ENCODE assay signal across 23 mouse cellular contexts in genomic region chr6:114208296-114208695, GRCm38 (mm10).
"Had no signal": no experiment of that assay in that cellular context is flagged by ENCODE, and none has a peak within 500 bp of the region (broad histone marks: within the 10 kb centered on the region; RNA-seq: fewer than 3 reads in every experiment).

No protein-coding gene starts in this region.

- H3K27me3 ChIP-seq: heart, embryonic 15.5 days; hindbrain, embryonic 15.5 days; limb, embryonic 13.5 days; limb, embryonic 15.5 days had no signal

- H3K4me2 ChIP-seq: heart, embryonic 11.5 days; heart, embryonic 13.5 days; heart, embryonic 15.5 days; hindbrain, embryonic 13.5 days; hindbrain, embryonic 15.5 days; limb, embryonic 13.5 days; limb, embryonic 15.5 days had no signal

- ATAC-seq: hindbrain, postnatal 0 days; intestine, embryonic 16.5 days had no signal

- DNase-seq: gastrocnemius, postnatal 14 days; gastrocnemius, postnatal 36 days; heart, adult 11 months; heart, adult 2 months; heart, postnatal 14 days; heart, postnatal 36 days; kidney, adult 11 months; kidney, adult 2 months; kidney, adult 9 months; kidney, postnatal 10 days; kidney, postnatal 25 days; kidney, postnatal 4 days had no signal

- H3K4me1 ChIP-seq: heart, embryonic 13.5 days; heart, embryonic 15.5 days; hindbrain, embryonic 13.5 days; hindbrain, embryonic 15.5 days; limb, embryonic 13.5 days; limb, embryonic 15.5 days had no signal

- H3K27ac ChIP-seq: heart, adult 2 months; heart, embryonic 13.5 days; heart, embryonic 15.5 days; hindbrain, embryonic 13.5 days; hindbrain, embryonic 15.5 days; hindbrain, postnatal 0 days; layer of hippocampus, adult 2 months; left cerebral cortex, adult 2 months; limb, embryonic 13.5 days; limb, embryonic 15.5 days had no signal

- H3K4me3 ChIP-seq: heart, adult 2 months; heart, embryonic 13.5 days; heart, embryonic 15.5 days; hindbrain, embryonic 13.5 days; hindbrain, embryonic 15.5 days; layer of hippocampus, adult 2 months; left cerebral cortex, adult 2 months; limb, embryonic 13.5 days; limb, embryonic 15.5 days had no signal

- H3K9ac ChIP-seq: heart, embryonic 13.5 days; heart, embryonic 15.5 days; hindbrain, embryonic 13.5 days; hindbrain, embryonic 15.5 days; limb, embryonic 13.5 days; limb, embryonic 15.5 days had no signal

- H3K9me3 ChIP-seq: heart, embryonic 13.5 days; heart, embryonic 15.5 days; hindbrain, embryonic 13.5 days; hindbrain, embryonic 15.5 days; limb, embryonic 13.5 days; limb, embryonic 15.5 days had no signal

- H3K36me3 ChIP-seq: heart, embryonic 13.5 days; heart, embryonic 15.5 days; hindbrain, embryonic 13.5 days; hindbrain, embryonic 15.5 days; limb, embryonic 13.5 days; limb, embryonic 15.5 days had no signal
